Mouse (Mus musculus): ENCODE data around the gene Pmch. TPM values are rescaled to one million over a fixed set of nuclear protein-coding genes. Genes with fewer than 3 reads are reported as not detected.

The Pmch gene
- not detected in 2 replicates for polyA plus RNA-seq (2012)

DNA sequence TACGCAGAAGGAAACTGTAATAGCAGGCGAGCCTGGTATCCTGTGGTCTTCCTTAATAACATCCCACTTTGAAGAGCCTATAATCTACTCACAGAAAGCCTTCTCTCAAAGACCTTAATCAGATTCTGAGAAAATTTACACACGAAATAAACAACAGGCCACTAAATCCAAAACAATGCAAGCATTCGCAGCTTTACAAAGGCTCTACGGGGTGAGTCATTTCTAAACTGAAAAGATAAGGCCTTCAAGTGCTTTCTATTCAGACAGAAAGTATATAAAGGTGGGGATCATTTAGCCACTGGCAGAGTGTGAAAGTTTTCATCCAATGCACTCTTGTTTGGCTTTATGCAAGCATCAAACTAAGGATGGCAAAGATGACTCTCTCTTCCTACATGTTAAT lies at the start of gene Pmch:
Gene Pmch, plus strand, starts transcription at position 301 of the 400 bp plus-strand sequence.
- H3K4me3 ChIP-seq (replicated peaks), result no peak within 1 kb of the TSS
- no peaks in the 10 kb centered on the region for H3K27me3 ChIP-seq (ENCODE audit: control insufficient read depth)
- H3K9me3 ChIP-seq (ENCODE audit: control insufficient read depth, low read length), result no peaks in the 10 kb centered on the region
- H3K4me1 ChIP-seq (ENCODE audit: control insufficient read depth), result no peaks in the 10 kb centered on the region
- no peak for TF ChIP-seq TAL1 (IDR thresholded peaks at IDR 0.05; ENCODE audit: low read length)
- peaks cover 45% of the 10 kb centered on the region for H3K36me3 ChIP-seq (ENCODE audit: control insufficient read depth)

DNA sequence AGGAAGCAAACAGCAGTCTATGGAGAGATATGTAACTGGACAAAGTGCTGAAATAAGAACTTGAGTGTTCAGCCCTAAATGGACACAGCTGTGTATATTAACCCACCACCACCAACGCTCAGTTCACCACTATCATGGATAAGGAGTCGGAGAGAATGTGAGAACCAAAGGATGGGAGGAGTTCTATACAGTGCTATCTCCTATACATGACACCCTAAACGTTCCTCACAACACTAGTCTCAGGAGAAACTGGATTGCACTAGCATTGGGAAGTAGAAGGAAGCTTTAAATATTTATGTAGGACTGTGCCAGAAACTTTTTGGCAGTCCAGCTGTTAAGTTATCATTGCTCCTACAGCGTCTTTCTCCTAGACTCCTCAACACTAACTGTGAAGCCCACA lies 46.6 kb upstream of the Pmch start:
- TF ChIP-seq TAL1 (IDR thresholded peaks at IDR 0.05; ENCODE audit: low read length) (no peak), GATA1 (IDR thresholded peaks at IDR 0.05; ENCODE audit: low read length) (no peak)
- Histone ChIP-seq H3K4me1 (ENCODE audit: control insufficient read depth) (no peaks in the 10 kb centered on the region), H3K36me3 (ENCODE audit: control insufficient read depth) (no peaks in the 10 kb centered on the region), H3K27me3 (ENCODE audit: control insufficient read depth) (no peaks in the 10 kb centered on the region), H3K4me3 (replicated peaks) (no peak overlapping the region), H3K9me3 (ENCODE audit: control insufficient read depth, low read length) (no peaks in the 10 kb centered on the region)

DNA sequence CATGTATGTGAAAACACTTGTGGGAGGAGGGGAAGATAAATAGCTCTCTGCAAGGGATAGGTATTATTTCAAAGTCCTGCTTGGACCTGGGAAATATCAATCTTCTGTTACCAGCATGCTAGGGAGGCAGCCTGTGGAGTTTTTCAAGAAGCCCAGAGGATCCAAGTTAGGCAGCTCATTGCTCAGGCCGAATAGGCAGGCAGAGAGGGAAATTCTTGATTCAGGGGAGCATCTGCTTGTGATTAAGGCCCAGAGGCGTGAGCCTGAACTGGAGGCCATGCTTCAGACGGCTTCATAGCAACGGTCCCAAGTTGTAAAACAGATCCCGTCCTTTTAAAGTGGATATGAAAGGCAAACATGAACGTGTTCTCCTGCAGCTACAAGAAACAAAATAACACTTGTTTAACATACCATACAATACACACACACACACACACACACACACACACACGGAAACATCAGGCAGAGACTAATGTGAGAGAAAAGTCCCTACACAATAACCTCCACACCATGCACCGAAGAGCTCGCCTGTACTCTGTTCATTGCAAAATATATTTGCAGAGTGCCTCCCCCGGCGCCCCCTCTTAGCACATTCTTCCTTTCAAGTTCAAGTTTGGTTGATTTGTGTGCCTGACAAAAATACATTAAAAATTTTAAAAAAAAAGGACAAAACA lies 44.6 kb upstream of the Pmch start:
- TF ChIP-seq TAL1 (IDR thresholded peaks at IDR 0.05; ENCODE audit: low read length), result no peak
- no peak for TF ChIP-seq GATA1 (IDR thresholded peaks at IDR 0.05; ENCODE audit: low read length)
- no peaks in the 10 kb centered on the region for H3K27me3 ChIP-seq (ENCODE audit: control insufficient read depth)
- H3K4me1 ChIP-seq (ENCODE audit: control insufficient read depth), result no peaks in the 10 kb centered on the region

DNA sequence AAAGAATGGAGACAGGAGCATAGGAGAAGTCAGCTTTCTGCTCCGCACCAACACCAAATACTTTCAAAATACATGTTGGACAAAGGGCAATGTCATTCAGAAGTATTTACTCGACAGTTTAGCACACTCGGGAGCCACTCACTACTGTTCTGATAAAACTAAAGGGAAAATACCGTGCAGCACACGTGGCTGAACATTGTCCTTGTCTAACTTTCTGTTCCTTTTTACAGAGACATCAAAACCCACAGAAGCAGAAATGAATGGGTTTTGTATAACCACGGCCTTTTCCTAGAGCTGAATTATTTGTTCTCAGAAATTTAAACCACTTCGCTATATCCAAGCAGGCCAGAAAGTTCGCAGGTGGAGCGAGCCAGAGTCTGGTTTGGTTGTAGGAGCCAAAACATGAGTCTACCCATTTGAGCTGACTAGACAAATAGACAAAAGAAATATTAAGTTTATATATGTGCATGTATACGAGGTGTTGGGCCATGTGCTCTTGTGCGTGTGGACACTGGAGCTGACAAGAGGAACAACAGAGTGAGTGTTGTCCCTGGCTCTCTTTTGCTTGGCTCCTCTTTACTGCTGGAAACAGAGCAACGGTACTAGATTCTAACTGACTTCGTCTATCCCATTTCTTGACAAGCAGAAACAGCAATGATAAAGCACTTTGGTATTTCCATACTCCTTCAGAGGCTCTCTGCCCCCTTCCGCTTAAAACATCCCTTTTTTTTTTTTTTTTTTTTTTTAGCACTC lies 36.5 kb upstream of the Pmch start:
- no peak overlapping the region for H3K4me3 ChIP-seq (replicated peaks)
- H3K27me3 ChIP-seq (ENCODE audit: control insufficient read depth), result no peaks in the 10 kb centered on the region
- no peaks in the 10 kb centered on the region for H3K4me1 ChIP-seq (ENCODE audit: control insufficient read depth)
- no peaks in the 10 kb centered on the region for H3K36me3 ChIP-seq (ENCODE audit: control insufficient read depth)
- H3K9me3 ChIP-seq (ENCODE audit: control insufficient read depth, low read length), result no peaks in the 10 kb centered on the region
- TF ChIP-seq GATA1 (IDR thresholded peaks at IDR 0.05; ENCODE audit: low read length), result no peak
- TF ChIP-seq TAL1 (IDR thresholded peaks at IDR 0.05; ENCODE audit: low read length), result no peak

More for the DNA sequence above, 44.6 kb upstream of the Pmch start:
- no peaks in the 10 kb centered on the region for H3K9me3 ChIP-seq (ENCODE audit: control insufficient read depth, low read length)
- no peaks in the 10 kb centered on the region for H3K36me3 ChIP-seq (ENCODE audit: control insufficient read depth)
- H3K4me3 ChIP-seq (replicated peaks), result no peak overlapping the region

DNA sequence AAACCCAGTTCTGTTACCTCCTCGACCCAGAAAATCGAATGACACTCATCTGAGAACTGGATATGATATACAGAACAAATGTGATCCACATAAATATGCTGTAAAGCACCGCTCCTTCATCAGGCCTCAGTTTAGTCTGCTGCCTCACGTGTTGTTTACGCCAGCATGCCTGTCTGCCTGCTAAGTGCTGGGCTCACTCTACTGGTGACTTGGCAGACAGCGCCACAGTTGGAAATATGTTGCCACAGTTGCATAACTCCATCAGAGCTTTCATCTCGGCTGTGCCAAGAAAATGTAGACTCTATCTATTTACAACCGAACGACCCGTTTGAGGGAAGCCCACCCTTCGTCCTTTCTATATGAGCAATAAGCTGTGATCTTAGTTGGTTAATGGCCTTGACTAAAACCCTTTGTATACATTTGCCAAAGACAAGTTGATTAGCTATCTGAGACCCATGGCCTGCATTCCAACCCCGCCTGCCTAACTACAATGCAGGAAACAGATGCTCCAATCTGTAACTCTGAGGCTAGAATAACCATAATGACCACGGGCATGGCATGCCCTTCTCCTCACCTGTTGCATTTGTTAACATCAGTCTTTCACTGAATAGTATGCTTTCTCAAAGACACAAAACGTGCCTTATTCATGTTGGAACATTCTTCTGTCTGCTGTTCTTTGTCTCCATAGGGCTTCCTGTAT lies 33.8 kb upstream of the Pmch start:
- H3K4me1 ChIP-seq (ENCODE audit: control insufficient read depth), result no peaks in the 10 kb centered on the region
- no peak for TF ChIP-seq GATA1 (IDR thresholded peaks at IDR 0.05; ENCODE audit: low read length)
- TF ChIP-seq TAL1 (IDR thresholded peaks at IDR 0.05; ENCODE audit: low read length), result no peak
- no peaks in the 10 kb centered on the region for H3K27me3 ChIP-seq (ENCODE audit: control insufficient read depth)
- H3K4me3 ChIP-seq (replicated peaks), result no peak overlapping the region
- H3K36me3 ChIP-seq (ENCODE audit: control insufficient read depth), result no peaks in the 10 kb centered on the region
- no peaks in the 10 kb centered on the region for H3K9me3 ChIP-seq (ENCODE audit: control insufficient read depth, low read length)

DNA sequence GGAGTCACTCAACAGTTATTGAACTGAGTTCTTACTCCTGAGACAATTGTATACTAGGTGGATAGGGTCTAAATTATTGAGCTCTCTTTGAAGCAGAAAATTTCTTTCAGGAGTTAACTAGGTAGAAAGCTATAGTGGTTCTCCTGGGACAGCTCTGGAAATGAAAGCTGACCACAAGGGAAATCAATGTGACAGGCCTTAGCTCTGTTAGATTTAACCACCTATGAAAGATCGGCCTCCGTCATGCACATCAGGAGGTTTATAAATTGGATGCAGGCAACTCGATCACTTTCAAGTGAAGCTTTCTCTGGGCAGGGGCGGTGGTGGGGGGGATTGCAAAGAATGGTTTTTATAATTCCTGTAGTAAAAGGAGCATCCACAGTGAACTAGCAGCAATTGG lies 27.4 kb upstream of the Pmch start:
- no peaks in the 10 kb centered on the region for H3K27me3 ChIP-seq (ENCODE audit: control insufficient read depth)
- TF ChIP-seq TAL1 (IDR thresholded peaks at IDR 0.05; ENCODE audit: low read length), result no peak
- no peak for TF ChIP-seq GATA1 (IDR thresholded peaks at IDR 0.05; ENCODE audit: low read length)
- H3K4me3 ChIP-seq (replicated peaks), result no peak overlapping the region
- H3K36me3 ChIP-seq (ENCODE audit: control insufficient read depth), result no peaks in the 10 kb centered on the region
- no peaks in the 10 kb centered on the region for H3K4me1 ChIP-seq (ENCODE audit: control insufficient read depth)
- H3K9me3 ChIP-seq (ENCODE audit: control insufficient read depth, low read length), result no peaks in the 10 kb centered on the region

DNA sequence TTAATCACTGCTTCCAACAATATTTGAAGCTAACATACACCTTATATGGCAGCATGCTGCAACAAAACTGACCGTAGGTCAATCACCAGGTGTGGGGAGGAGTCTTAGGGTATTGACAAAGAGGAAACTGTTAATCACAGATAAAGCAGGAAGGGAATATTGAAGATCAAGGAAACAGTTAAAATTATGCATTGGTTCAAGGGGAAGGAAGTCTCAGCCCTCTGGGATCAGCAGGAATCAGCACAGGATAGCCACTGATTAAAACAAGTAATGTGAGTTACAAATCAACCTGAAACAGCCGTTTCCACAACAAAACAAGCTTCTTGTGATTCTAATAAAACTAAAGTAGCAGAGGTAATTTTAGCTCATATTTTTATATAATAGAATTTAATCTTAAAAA lies 26.0 kb upstream of the Pmch start:
- H3K36me3 ChIP-seq (ENCODE audit: control insufficient read depth), result no peaks in the 10 kb centered on the region
- no peaks in the 10 kb centered on the region for H3K9me3 ChIP-seq (ENCODE audit: control insufficient read depth, low read length)
- no peak overlapping the region for H3K4me3 ChIP-seq (replicated peaks)
- TF ChIP-seq TAL1 (IDR thresholded peaks at IDR 0.05; ENCODE audit: low read length), result no peak
- no peak for TF ChIP-seq GATA1 (IDR thresholded peaks at IDR 0.05; ENCODE audit: low read length)
- no peaks in the 10 kb centered on the region for H3K27me3 ChIP-seq (ENCODE audit: control insufficient read depth)
- H3K4me1 ChIP-seq (ENCODE audit: control insufficient read depth), result no peaks in the 10 kb centered on the region

DNA sequence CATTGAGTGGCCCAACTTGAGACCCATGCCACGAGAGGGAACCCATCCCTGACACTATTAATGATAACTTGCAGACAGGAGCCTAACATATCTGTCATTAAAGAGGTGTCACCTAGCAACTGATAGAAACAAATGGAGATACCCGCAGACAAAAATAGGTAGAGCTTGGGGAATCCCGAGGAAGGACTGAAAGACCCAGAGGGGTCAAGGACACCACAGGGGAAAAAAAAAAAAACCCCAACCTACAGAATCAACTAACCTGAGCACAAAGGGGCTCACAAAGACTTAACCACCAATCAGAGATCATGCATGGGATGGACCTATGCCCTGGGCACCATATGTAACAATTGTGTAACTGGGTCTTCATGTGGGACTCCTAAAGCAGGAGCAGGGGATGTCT lies 23.5 kb upstream of the Pmch start:
- Histone ChIP-seq H3K4me1 (ENCODE audit: control insufficient read depth) (no peaks in the 10 kb centered on the region), H3K27me3 (ENCODE audit: control insufficient read depth) (no peaks in the 10 kb centered on the region), H3K4me3 (replicated peaks) (no peak overlapping the region), H3K9me3 (ENCODE audit: control insufficient read depth, low read length) (no peaks in the 10 kb centered on the region), H3K36me3 (ENCODE audit: control insufficient read depth) (no peaks in the 10 kb centered on the region)
- TF ChIP-seq GATA1 (IDR thresholded peaks at IDR 0.05; ENCODE audit: low read length) (no peak), TAL1 (IDR thresholded peaks at IDR 0.05; ENCODE audit: low read length) (no peak)

DNA sequence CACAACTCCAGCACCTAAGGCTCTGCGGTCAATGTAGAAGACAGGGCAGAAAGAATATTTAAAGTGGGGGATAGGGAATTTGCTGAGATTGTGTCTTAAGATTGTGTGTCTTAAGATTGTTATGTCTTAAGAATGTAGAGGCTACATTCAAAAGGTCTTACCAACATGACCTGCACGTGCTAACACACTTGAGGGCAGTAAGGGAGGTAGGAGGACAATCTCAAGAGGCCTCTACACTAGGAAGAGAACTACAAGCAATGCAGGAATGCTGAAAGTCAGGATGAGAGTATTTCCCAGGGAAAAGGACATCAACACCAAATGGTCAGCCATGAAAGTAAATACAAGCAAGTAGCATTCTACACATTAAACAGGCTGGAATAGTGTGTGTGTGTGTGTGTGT lies 15.3 kb downstream of the Pmch start:
- no peaks in the 10 kb centered on the region for H3K9me3 ChIP-seq (ENCODE audit: control insufficient read depth, low read length)

More for the DNA sequence above, 15.3 kb downstream of the Pmch start:
- Histone ChIP-seq H3K4me1 (ENCODE audit: control insufficient read depth) (no peaks in the 10 kb centered on the region), H3K27me3 (ENCODE audit: control insufficient read depth) (no peaks in the 10 kb centered on the region), H3K4me3 (replicated peaks) (no peak overlapping the region), H3K36me3 (ENCODE audit: control insufficient read depth) (peaks cover 42% of the 10 kb centered on the region)
- TF ChIP-seq TAL1 (IDR thresholded peaks at IDR 0.05; ENCODE audit: low read length) (no peak), GATA1 (IDR thresholded peaks at IDR 0.05; ENCODE audit: low read length) (no peak)
